Mouse (Mus musculus): ENCODE data around the gene Reps1. TPM values are rescaled to one million over a fixed set of nuclear protein-coding genes. Genes with fewer than 3 reads are reported as not detected.

Gene Reps1
- polyA plus RNA-seq, 1 experiment = 16.0 TPM

DNA sequence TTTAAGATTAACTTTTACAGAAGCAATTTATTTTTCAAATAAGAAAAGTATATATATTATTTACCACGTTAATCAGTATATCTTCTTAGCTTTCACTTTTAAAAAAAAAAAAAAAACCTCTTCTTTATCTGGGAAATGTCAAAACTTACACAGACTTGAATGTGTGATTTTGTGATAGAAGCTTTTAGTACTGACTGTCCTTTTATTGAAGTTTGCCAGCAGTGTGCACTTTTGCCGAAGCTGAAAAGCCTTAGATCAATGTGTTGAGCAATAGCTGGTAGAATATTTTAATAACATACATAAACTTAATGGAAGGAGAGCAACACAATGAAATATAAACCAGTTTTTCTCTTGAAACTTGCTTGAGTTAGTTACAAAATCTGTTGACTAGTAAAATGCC, 5.1 kb downstream of the Reps1 start:
- Histone ChIP-seq H3K4me3 (replicated peaks) (no peak overlapping the region), H3K27me3 (replicated peaks) (no peaks in the 10 kb centered on the region), H3K9me3 (no peaks in the 10 kb centered on the region), H3K4me1 (peaks cover 80% of the 10 kb centered on the region), H3K36me3 (replicated peaks; ENCODE audit: low read length) (peaks cover 4% of the 10 kb centered on the region)
- no peak for TF ChIP-seq GATA1 (IDR thresholded peaks at IDR 0.05; ENCODE audit: borderline replicate concordance, low read length)
- no peak for TF ChIP-seq FLI1 (IDR thresholded peaks at IDR 0.05; ENCODE audit: low read length)

DNA sequence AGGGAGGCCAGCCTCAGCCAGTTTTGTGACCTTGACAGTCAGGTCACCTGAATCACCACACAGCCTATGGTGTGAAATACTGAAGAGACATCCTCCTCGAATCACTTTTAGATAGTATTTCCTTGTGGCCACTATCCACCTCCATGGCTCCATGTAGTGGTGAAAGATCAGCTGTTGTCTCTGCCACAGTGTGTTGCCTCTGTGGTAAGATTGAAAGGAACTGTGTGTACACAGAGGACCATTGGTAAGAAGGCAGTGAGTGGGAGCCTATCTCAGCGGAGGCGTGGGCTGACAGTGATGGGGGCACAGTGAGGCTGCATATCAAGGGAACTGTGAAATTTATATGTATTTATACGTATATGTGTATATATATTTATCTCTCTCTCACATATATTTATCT, 5.9 kb downstream of the Reps1 start:
- H3K36me3 ChIP-seq (replicated peaks; ENCODE audit: low read length) = peaks cover 7% of the 10 kb centered on the region
- peak overlapping the region; percentile 28 for H3K4me3 ChIP-seq (replicated peaks)
- no peaks in the 10 kb centered on the region for H3K9me3 ChIP-seq
- H3K4me1 ChIP-seq = peaks cover 86% of the 10 kb centered on the region
- H3K27me3 ChIP-seq (replicated peaks) = no peaks in the 10 kb centered on the region
- TF ChIP-seq FLI1 (IDR thresholded peaks at IDR 0.05; ENCODE audit: low read length) (no peak), GATA1 (IDR thresholded peaks at IDR 0.05; ENCODE audit: borderline replicate concordance, low read length) (no peak)

- H3K36me3 ChIP-seq (replicated peaks; ENCODE audit: low read length) = peaks cover 12% of the 10 kb centered on the region
Observed at GRCm38 (mm10) chr10:18064606-18065228, 9.1 kb downstream of the Reps1 start.

GRCm38 (mm10) chr10:18066031-18066439, 10.4 kb downstream of the Reps1 start:
- H3K4me1 ChIP-seq = peaks cover 82% of the 10 kb centered on the region
- H3K4me3 ChIP-seq (replicated peaks) = no peak overlapping the region
- peaks cover 12% of the 10 kb centered on the region for H3K36me3 ChIP-seq (replicated peaks; ENCODE audit: low read length)
- no peaks in the 10 kb centered on the region for H3K9me3 ChIP-seq
- no peaks in the 10 kb centered on the region for H3K27me3 ChIP-seq (replicated peaks)
- TF ChIP-seq GATA1 (IDR thresholded peaks at IDR 0.05; ENCODE audit: borderline replicate concordance, low read length) = no peak
- no peak for TF ChIP-seq FLI1 (IDR thresholded peaks at IDR 0.05; ENCODE audit: low read length)

More at GRCm38 (mm10) chr10:18064606-18065228, 9.1 kb downstream of the Reps1 start:
- H3K27me3 ChIP-seq (replicated peaks) = no peaks in the 10 kb centered on the region
- H3K4me1 ChIP-seq = peaks cover 80% of the 10 kb centered on the region
- H3K9me3 ChIP-seq = no peaks in the 10 kb centered on the region
- TF ChIP-seq GATA1 (IDR thresholded peaks at IDR 0.05; ENCODE audit: borderline replicate concordance, low read length) = no peak
- no peak for TF ChIP-seq FLI1 (IDR thresholded peaks at IDR 0.05; ENCODE audit: low read length)
- peak overlapping the region; percentile 29 for H3K4me3 ChIP-seq (replicated peaks)

GRCm38 (mm10) chr10:18067761-18068446, 12.2 kb downstream of the Reps1 start:
- no peak for TF ChIP-seq FLI1 (IDR thresholded peaks at IDR 0.05; ENCODE audit: low read length)
- no peak for TF ChIP-seq GATA1 (IDR thresholded peaks at IDR 0.05; ENCODE audit: borderline replicate concordance, low read length)
- peaks cover 12% of the 10 kb centered on the region for H3K36me3 ChIP-seq (replicated peaks; ENCODE audit: low read length)
- H3K9me3 ChIP-seq = no peaks in the 10 kb centered on the region
- no peaks in the 10 kb centered on the region for H3K27me3 ChIP-seq (replicated peaks)
- H3K4me1 ChIP-seq = peaks cover 79% of the 10 kb centered on the region
- H3K4me3 ChIP-seq (replicated peaks) = peak overlapping the region; percentile 28

DNA sequence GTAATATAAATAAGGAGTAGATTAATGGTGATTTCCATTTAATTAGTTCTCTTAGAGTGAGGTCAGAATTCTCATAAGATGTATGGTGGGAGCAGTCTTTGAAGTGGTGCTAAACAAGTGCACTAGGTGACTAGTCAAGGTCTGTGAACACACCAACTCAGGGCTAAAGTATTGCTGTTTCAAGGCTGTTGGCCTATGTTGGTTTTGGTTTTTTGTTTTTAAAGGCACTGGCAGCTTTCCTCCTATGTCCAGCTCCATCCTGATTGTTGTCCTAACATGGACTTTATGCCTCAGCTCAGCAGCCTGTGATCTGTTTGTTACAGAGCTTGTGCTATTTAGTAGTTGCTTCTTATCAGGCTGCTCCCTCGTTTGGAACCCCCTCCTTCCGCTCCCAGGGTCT, 13.2 kb downstream of the Reps1 start:
- H3K4me1 ChIP-seq = peaks cover 85% of the 10 kb centered on the region
- no peaks in the 10 kb centered on the region for H3K9me3 ChIP-seq
- H3K27me3 ChIP-seq (replicated peaks) = no peaks in the 10 kb centered on the region
- TF ChIP-seq FLI1 (IDR thresholded peaks at IDR 0.05; ENCODE audit: low read length) = no peak
- H3K4me3 ChIP-seq (replicated peaks) = no peak overlapping the region
- peaks cover 12% of the 10 kb centered on the region for H3K36me3 ChIP-seq (replicated peaks; ENCODE audit: low read length)

- H3K4me3 ChIP-seq (replicated peaks) = no peak overlapping the region
- H3K36me3 ChIP-seq (replicated peaks; ENCODE audit: low read length) = peaks cover 12% of the 10 kb centered on the region
- H3K9me3 ChIP-seq = no peaks in the 10 kb centered on the region
- peaks cover 83% of the 10 kb centered on the region for H3K4me1 ChIP-seq
- no peaks in the 10 kb centered on the region for H3K27me3 ChIP-seq (replicated peaks)
- TF ChIP-seq FLI1 (IDR thresholded peaks at IDR 0.05; ENCODE audit: low read length) (no peak), GATA1 (IDR thresholded peaks at IDR 0.05; ENCODE audit: borderline replicate concordance, low read length) (no peak)
Observed at GRCm38 (mm10) chr10:18069576-18069975, 13.9 kb downstream of the Reps1 start.

- H3K9me3 ChIP-seq = no peaks in the 10 kb centered on the region
- no peak overlapping the region for H3K4me3 ChIP-seq (replicated peaks)
- TF ChIP-seq FLI1 (IDR thresholded peaks at IDR 0.05; ENCODE audit: low read length) (no peak), GATA1 (IDR thresholded peaks at IDR 0.05; ENCODE audit: borderline replicate concordance, low read length) (no peak)
- peaks cover 80% of the 10 kb centered on the region for H3K4me1 ChIP-seq
- H3K36me3 ChIP-seq (replicated peaks; ENCODE audit: low read length) = peaks cover 10% of the 10 kb centered on the region
- H3K27me3 ChIP-seq (replicated peaks) = no peaks in the 10 kb centered on the region
Observed at GRCm38 (mm10) chr10:18070144-18070543, 14.5 kb downstream of the Reps1 start.

- TF ChIP-seq FLI1 (IDR thresholded peaks at IDR 0.05; ENCODE audit: low read length) (no peak), GATA1 (IDR thresholded peaks at IDR 0.05; ENCODE audit: borderline replicate concordance, low read length) (no peak)
- peaks cover 10% of the 10 kb centered on the region for H3K36me3 ChIP-seq (replicated peaks; ENCODE audit: low read length)
Observed at GRCm38 (mm10) chr10:18070616-18071015, 15.0 kb downstream of the Reps1 start.

DNA sequence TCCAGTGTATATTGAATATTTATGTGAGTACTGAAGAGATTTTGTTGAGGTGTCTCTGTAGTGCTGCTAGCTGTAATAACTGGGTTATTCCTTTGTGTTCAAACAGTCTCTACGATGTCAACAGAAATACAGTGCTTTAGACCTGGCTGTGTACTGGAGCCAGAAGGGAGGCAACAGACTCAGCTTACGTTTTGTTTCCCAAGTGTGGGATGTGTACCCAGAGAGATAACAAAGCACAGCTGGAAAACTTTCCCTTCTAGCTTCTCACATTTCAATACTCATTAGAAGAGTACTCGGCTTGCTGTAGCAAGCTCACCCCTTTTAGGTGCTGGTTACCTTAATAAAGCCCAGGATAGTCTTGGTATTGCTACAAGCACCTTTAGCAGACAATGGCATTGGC, 17.2 kb downstream of the Reps1 start:
- Histone ChIP-seq H3K4me3 (replicated peaks) (no peak overlapping the region), H3K4me1 (peaks cover 65% of the 10 kb centered on the region), H3K9me3 (peaks cover 6% of the 10 kb centered on the region), H3K27me3 (replicated peaks) (no peaks in the 10 kb centered on the region), H3K36me3 (replicated peaks; ENCODE audit: low read length) (peaks cover 10% of the 10 kb centered on the region)
- TF ChIP-seq FLI1 (IDR thresholded peaks at IDR 0.05; ENCODE audit: low read length) = no peak
- no peak for TF ChIP-seq GATA1 (IDR thresholded peaks at IDR 0.05; ENCODE audit: borderline replicate concordance, low read length)

More at GRCm38 (mm10) chr10:18070616-18071015, 15.0 kb downstream of the Reps1 start:
- Histone ChIP-seq H3K4me3 (replicated peaks) (no peak overlapping the region), H3K9me3 (no peaks in the 10 kb centered on the region), H3K4me1 (peaks cover 76% of the 10 kb centered on the region), H3K27me3 (replicated peaks) (no peaks in the 10 kb centered on the region)
